Mouse (Mus musculus): ENCODE data around the gene Rxra. TPM values are rescaled to one million over a fixed set of nuclear protein-coding genes. Genes with fewer than 3 reads are reported as not detected.

Gene Rxra
- 10 to 100 TPM in 21 of 26 experiments, 1 to 10 TPM in 5; 3.9 to 46.2 (median 29.2) TPM for total RNA-seq (2018; cell fraction: chromatin; rRNA removed)
- total RNA-seq (2018; cell fraction: cytosol; rRNA removed): 10 to 100 TPM; 24.1 to 65.6 (median 50.5) TPM
- total RNA-seq (2018; cell fraction: nucleus; rRNA removed): 10 to 100 TPM in 25 of 26 experiments, 1 to 10 TPM in 1; 8.2 to 53.4 (median 42.8) TPM
- polyA plus RNA-seq (2018): 41.3 to 42.8 TPM (median 41.9 TPM) in 3 replicates

DNA sequence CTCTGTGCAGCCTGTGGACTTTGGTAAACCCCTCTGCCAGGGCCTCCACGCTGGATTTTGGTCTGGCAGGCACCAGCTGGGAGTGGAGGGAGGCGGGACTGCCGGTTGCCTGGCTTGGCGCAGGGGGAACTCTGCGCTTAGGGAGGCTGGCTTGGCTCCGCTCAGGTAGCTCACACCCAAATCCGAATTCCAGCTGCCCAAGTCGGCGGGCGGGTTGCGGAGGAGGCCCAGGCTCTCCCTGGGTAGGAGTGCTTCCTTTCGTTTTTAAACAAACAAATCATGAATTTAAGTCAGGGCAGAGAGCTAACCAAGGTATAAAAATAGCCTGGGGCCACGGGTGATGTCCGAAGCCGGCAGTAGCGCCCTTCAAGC, at the start of gene Rxra:
TSS of gene Rxra (plus strand) at position 335 of the 372 bp plus-strand sequence.
- peaks cover 33% of the 10 kb centered on the region for H3K79me2 ChIP-seq (ENCODE audit: inconsistent target)
- WGBS (ENCODE audit: missing documents): 44% methylated on average over 16 of the region's 16 CpGs
- H3K27ac ChIP-seq: no peak within 1 kb of the TSS

GRCm38 (mm10) chr2:27626604-27627003, 49.6 kb upstream of the Rxra start:
- H3K79me2 ChIP-seq (ENCODE audit: inconsistent target): no peaks in the 10 kb centered on the region
- H3K27ac ChIP-seq: no peak overlapping the region
- 92% methylated on average over 1 of the region's 1 CpGs for WGBS (ENCODE audit: missing documents)
- H3K36me3 ChIP-seq (ENCODE audit: inconsistent target): no peaks in the 10 kb centered on the region
- no peak overlapping the region for H3K4me3 ChIP-seq (ENCODE audit: inconsistent target)

More for the DNA sequence above, at the start of gene Rxra:
- Histone ChIP-seq H3K4me3 (ENCODE audit: inconsistent target) (no peak within 1 kb of the TSS; the same call in 1 of the 2 replicates), H3K36me3 (ENCODE audit: inconsistent target) (no peaks in the 10 kb centered on the region)

DNA sequence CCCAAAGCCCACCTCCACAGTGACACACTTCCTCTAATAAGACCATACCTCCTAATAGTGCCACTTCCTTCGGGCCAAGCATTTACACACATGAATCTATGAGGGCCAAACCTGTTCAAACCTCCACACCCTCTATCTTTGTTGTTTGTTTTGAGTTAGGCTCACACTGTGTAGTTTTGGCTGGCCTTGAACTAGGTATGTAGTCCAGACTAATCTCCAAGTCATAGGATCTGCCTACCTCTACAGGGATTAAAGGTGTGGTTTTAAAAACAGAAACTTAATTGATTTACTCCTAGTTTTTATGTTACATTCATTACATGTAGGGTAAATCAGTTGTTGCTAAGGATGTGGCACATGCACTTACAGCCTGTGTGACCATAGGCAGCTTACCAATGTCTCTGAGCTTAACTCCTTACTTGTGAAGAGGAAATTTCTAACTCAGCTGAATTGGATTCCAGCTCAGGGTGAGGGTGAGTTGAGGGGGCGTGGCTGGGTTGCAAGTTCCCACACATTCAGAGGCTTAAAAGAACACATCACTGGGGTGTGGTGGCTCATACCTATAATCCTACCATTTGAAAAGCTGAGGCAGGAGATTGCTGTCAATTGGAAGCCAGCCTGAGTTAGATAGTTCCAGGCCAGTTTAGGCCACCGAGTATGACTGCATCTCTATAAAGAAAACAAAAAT, 45.5 kb upstream of the Rxra start:
- H3K36me3 ChIP-seq (ENCODE audit: inconsistent target): no peaks in the 10 kb centered on the region
- 96% methylated on average over 3 of the region's 3 CpGs for WGBS (ENCODE audit: missing documents)
- no peaks in the 10 kb centered on the region for H3K79me2 ChIP-seq (ENCODE audit: inconsistent target)
- H3K27ac ChIP-seq: no peak overlapping the region
- no peak overlapping the region for H3K4me3 ChIP-seq (ENCODE audit: inconsistent target)

DNA sequence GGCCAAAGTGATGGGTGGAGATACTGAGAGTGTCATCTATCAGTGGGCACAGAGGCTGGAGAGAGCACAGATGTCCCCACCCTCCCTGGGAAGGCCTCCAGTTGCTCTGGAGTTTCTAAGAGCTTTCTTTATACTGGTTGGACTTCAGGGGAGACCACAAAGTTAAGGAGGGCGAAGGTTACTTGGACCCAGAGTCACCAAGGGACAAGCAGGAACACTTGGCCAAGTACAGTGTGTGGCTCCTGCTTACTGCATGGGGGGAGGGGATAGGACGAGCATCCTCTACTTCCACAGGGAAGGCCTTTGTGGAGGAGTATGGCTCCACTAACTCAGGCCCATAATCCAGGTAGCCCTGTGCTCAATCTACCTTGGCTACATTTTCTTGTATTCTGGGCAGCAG, 42.8 kb upstream of the Rxra start:
- H3K79me2 ChIP-seq (ENCODE audit: inconsistent target): no peaks in the 10 kb centered on the region
- WGBS (ENCODE audit: missing documents): 74% methylated on average over 2 of the region's 2 CpGs
- H3K27ac ChIP-seq: no peak overlapping the region
- no peaks in the 10 kb centered on the region for H3K36me3 ChIP-seq (ENCODE audit: inconsistent target)
- H3K4me3 ChIP-seq (ENCODE audit: inconsistent target): no peak overlapping the region

DNA sequence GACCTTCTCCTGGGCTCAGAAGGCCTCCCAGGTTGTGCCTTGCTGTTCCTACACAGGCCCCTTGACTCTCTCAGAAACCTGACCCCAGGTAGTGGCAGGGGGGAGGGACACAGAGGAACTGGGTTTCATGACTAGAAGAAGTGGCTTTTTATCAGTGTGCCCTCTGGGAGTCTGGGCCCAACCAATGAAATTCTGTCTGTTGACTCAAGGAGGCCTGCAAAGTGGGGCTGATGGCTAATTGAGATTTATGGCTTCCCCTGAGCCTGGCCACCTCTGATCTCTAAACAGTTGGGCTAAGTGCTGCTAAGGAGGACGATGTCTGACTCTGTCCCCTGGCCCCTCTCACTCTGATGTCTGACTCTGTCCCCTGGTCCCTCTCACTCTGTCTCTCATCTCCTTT, 42.2 kb upstream of the Rxra start:
- Histone ChIP-seq H3K4me3 (ENCODE audit: inconsistent target) (no peak overlapping the region), H3K27ac (no peak overlapping the region), H3K79me2 (ENCODE audit: inconsistent target) (no peaks in the 10 kb centered on the region), H3K36me3 (ENCODE audit: inconsistent target) (no peaks in the 10 kb centered on the region)
- 42% methylated on average over 1 of the region's 1 CpGs for WGBS (ENCODE audit: missing documents)

DNA sequence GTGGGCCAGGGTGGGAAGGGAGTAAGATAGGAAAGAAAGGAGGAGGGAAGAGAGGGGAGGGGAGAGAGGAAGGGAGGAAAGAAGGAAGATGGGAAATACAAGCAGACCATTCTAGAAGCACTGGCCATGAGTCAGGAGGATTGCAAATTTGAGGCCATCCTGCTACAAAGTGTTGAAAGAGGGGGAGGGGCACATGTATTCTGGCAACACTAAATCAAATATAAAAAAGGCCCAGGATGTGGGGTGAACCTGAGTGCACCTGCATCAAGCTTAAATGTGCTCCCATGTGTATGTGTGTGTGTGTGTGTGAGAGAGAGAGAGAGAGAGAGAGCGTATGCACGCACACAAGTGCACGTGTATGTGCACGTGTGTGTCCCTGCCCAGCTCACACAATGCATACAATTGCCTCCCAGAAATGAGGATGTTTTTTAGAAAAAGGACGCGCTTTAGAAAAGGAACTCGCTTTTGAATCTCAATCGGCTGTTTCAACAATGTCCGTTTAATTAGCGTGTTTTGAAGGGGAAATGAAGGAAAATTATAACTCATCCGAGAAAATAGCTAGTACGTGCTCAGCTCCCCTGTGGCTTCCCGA, 41.0 kb upstream of the Rxra start:
- H3K27ac ChIP-seq: no peak overlapping the region
- no peak overlapping the region for H3K4me3 ChIP-seq (ENCODE audit: inconsistent target)
- 87% methylated on average over 13 of the region's 13 CpGs for WGBS (ENCODE audit: missing documents)
- no peaks in the 10 kb centered on the region for H3K36me3 ChIP-seq (ENCODE audit: inconsistent target)
- no peaks in the 10 kb centered on the region for H3K79me2 ChIP-seq (ENCODE audit: inconsistent target)

DNA sequence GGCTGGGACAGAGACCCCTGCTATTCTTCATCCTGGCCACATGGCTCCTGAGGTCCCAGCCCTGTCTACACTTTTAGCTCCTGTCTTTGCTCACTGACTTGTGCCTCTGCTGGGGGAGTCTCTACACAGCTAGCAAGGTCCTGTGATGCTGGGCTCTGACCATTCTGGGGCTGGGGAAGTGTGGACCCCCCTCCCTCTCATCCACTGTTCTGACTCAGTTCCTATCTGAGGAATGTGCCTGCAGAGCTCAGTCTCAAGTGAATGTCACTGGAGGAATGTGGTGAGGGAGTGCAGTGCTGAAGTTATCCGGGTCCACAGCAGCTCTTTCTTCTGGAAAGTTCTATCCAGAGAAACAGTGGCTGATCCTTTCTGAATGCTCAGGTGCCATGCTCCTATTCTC, 39.4 kb upstream of the Rxra start:
- H3K27ac ChIP-seq: no peak overlapping the region
- 91% methylated on average over 1 of the region's 1 CpGs for WGBS (ENCODE audit: missing documents)
- H3K79me2 ChIP-seq (ENCODE audit: inconsistent target): no peaks in the 10 kb centered on the region
- H3K4me3 ChIP-seq (ENCODE audit: inconsistent target): no peak overlapping the region
- H3K36me3 ChIP-seq (ENCODE audit: inconsistent target): no peaks in the 10 kb centered on the region

GRCm38 (mm10) chr2:27637281-27637896, 38.9 kb upstream of the Rxra start:
- H3K4me3 ChIP-seq (ENCODE audit: inconsistent target): no peak overlapping the region
- no peaks in the 10 kb centered on the region for H3K79me2 ChIP-seq (ENCODE audit: inconsistent target)
- no peaks in the 10 kb centered on the region for H3K36me3 ChIP-seq (ENCODE audit: inconsistent target)
- H3K27ac ChIP-seq: no peak overlapping the region
- 93% methylated on average over 8 of the region's 8 CpGs for WGBS (ENCODE audit: missing documents)

DNA sequence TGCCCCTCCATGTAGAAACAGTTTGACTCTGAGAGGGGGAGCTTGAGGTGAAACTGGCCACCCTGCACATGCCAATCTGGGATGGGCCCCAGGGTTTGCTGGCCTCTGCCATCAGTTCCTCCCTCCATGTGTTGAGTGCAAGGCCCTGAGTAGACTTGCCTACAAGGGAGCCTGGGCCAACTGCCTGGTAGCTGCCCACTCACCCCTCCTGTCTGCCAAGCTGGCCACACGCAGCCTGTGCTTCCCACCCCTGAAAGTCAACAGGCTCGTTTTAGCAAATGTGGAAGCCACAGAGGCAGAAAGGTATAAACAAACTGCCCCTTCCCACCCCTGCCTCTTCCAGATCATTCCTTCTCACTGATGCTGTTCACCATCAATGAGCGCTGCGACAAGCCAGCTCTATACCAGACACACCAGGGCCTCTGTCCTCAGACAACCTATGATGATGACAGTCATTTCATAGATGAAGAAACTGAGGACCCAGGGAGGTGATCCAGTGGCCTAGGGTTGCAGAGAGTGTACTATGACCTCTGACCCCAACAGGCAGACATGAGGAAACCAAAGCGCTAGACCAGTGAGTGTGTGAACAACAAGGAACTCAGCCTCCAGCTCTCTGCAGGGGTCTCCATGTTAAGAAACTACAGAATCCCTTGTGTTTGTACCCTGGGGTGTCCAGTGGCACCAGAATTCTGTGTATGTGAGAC, 36.5 kb upstream of the Rxra start:
- Histone ChIP-seq H3K79me2 (ENCODE audit: inconsistent target) (no peaks in the 10 kb centered on the region), H3K27ac (no peak overlapping the region), H3K4me3 (ENCODE audit: inconsistent target) (no peak overlapping the region), H3K36me3 (ENCODE audit: inconsistent target) (no peaks in the 10 kb centered on the region)
- WGBS (ENCODE audit: missing documents): 82% methylated on average over 5 of the region's 5 CpGs

GRCm38 (mm10) chr2:27640900-27641479, 35.2 kb upstream of the Rxra start:
- H3K79me2 ChIP-seq (ENCODE audit: inconsistent target): no peaks in the 10 kb centered on the region
- H3K36me3 ChIP-seq (ENCODE audit: inconsistent target): no peaks in the 10 kb centered on the region
- WGBS (ENCODE audit: missing documents): 92% methylated on average over 3 of the region's 3 CpGs
- no peak overlapping the region for H3K4me3 ChIP-seq (ENCODE audit: inconsistent target)
- no peak overlapping the region for H3K27ac ChIP-seq

GRCm38 (mm10) chr2:27644547-27645120, 31.6 kb upstream of the Rxra start:
- H3K27ac ChIP-seq: no peak overlapping the region
- H3K79me2 ChIP-seq (ENCODE audit: inconsistent target): no peaks in the 10 kb centered on the region
- H3K36me3 ChIP-seq (ENCODE audit: inconsistent target): no peaks in the 10 kb centered on the region
- WGBS (ENCODE audit: missing documents): 86% methylated on average over 5 of the region's 5 CpGs
- H3K4me3 ChIP-seq (ENCODE audit: inconsistent target): no peak overlapping the region

DNA sequence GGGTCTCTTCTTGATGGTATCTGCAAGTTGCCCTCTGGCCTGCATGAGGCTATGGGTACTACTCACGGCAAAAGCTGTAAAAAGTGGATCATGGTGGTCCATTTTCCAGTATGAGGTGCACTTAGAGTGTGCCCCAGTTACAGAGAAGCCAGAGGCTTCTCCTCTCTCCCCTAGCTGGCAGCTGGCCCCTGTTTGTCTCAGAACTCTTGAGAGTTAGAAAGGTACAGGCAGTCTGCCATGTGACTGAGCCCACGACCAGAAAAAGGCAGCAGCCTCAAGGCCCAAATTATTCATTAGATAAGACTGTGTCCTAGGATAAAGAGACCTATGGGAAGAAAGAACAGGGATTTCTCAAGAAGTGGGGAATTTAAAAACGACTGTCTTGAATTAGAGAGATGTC, 30.8 kb upstream of the Rxra start:
- no peak overlapping the region for H3K27ac ChIP-seq
- H3K79me2 ChIP-seq (ENCODE audit: inconsistent target): no peaks in the 10 kb centered on the region
- H3K4me3 ChIP-seq (ENCODE audit: inconsistent target): no peak overlapping the region
- 52% methylated on average over 3 of the region's 3 CpGs for WGBS (ENCODE audit: missing documents)
- H3K36me3 ChIP-seq (ENCODE audit: inconsistent target): no peaks in the 10 kb centered on the region

DNA sequence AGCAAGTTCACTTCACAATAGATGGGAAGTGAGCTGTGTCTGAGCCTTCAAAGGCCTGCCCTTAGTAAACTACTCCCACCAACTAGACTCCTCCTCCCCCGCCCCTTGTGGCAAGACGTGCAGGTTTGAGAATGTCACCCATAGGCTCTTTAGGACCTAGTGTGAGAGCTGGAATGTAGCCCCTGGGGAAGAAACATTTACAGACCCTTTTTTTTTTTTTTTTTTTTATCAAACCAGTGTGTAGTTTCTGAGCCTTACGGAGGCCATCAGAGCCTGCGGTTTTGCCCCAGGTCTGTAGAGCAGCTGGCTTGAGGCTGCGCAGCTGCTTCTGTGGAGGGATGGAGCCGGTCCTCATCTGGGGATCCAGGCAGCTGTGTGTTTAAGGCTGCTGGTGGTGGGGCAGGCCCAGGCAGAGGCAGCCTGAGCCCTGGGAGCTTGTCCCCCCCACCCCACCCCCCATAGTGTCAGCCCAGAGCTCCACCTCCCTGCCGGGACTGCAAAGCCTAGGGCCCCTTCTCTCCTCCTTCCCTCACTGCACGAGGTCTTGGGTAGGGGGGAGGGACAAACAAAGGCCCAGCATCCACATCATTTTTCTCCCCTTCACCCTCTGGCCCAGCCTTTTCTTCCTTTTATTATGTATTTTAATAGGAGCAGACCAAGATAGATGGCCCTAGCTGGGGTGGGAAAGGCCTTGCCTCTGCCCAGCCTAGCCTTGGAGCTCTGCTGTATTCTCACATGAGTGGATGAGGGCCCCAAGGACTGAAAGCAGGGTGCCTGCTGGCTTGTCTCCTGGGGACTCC, 26.2 kb upstream of the Rxra start:
- no peaks in the 10 kb centered on the region for H3K36me3 ChIP-seq (ENCODE audit: inconsistent target)
- no peaks in the 10 kb centered on the region for H3K79me2 ChIP-seq (ENCODE audit: inconsistent target)
- no peak overlapping the region for H3K27ac ChIP-seq
- WGBS (ENCODE audit: missing documents): 83% methylated on average over 8 of the region's 8 CpGs
- no peak overlapping the region for H3K4me3 ChIP-seq (ENCODE audit: inconsistent target)

Measured in macrophage (primary cell).